Mouse (Mus musculus) neural tube, embryonic 13.5 days (tissue): ENCODE data around the gene Thada. TPM values are rescaled to one million over a fixed set of nuclear protein-coding genes. Genes with fewer than 3 reads are reported as not detected.
"Not testable (repeated sequence)": the region's sequence is repeated elsewhere in the genome, so short reads cannot be mapped to it uniquely, and the experiment has no call there.

Experiments
- ATAC-seq: fragments of 200-750 bp; cut with Nextera tagmentation; 2 replicates; pipeline ENCODE4 v1.8.0; 2017; ENCODE audit warnings: low read depth, mild to moderate bottlenecking, moderate TSS enrichment, moderate library complexity
- H3K27ac ChIP-seq: fragments of 300-500 bp; sonication (generic); replicated peaks from 2 replicates; pipeline ENCODE4 v1.5.1; 2015; ENCODE audit warnings: moderate library complexity, mild to moderate bottlenecking, inconsistent platforms
- H3K27me3 ChIP-seq: fragments of 300-500 bp; sonication (generic); 2 replicates; pipeline ENCODE4 v1.6.1; 2015; ENCODE audit warnings: mild to moderate bottlenecking, inconsistent platforms
- H3K36me3 ChIP-seq: fragments of 300-500 bp; sonication (generic); 2 replicates; pipeline ENCODE4 v1.6.1; 2015; ENCODE audit warnings: mild to moderate bottlenecking, inconsistent platforms
- H3K4me1 ChIP-seq: fragments of 300-500 bp; sonication (generic); replicated peaks from 2 replicates; pipeline ENCODE4 v1.6.1; 2015; ENCODE audit warnings: inconsistent platforms
- H3K4me2 ChIP-seq: fragments of 300-500 bp; sonication (generic); 2 replicates; pipeline ENCODE4 v1.6.1; 2015; ENCODE audit warnings: inconsistent platforms, mild to moderate bottlenecking, moderate library complexity
- H3K4me3 ChIP-seq: fragments of 300-500 bp; sonication (generic); 2 replicates; pipeline ENCODE4 v1.5.1; 2015; ENCODE audit warnings: mild to moderate bottlenecking, inconsistent platforms
- H3K9ac ChIP-seq: fragments of 300-500 bp; sonication (generic); 2 replicates; pipeline ENCODE4 v1.6.1; 2015; ENCODE audit warnings: moderate library complexity, mild to moderate bottlenecking, inconsistent platforms
- H3K9me3 ChIP-seq: fragments of 300-500 bp; sonication (generic); 2 replicates; pipeline ENCODE4 v1.6.1; 2016; ENCODE audit warnings: inconsistent platforms
- WGBS: fragments of 180-500 bp; shearing (Covaris S2); methylation state at CpG from one replicate; pipeline ENCODE4 v1.1.7; 2015; 5-methylcytosine and 5-hydroxymethylcytosine counted together
- polyA plus RNA-seq: library from polyadenylated mRNA; unstranded; fragments of >200 nt; fragmentation: Nextera tagmentation; extraction: Ambion mirVana; gene quantifications from 2 replicates; pipeline ENCODE4 v1.2.1, GENCODE M21; 2015

Thada gene
- polyA plus RNA-seq, 1 experiment from 2014 or later, result 7.6 TPM

- Histone ChIP-seq H3K4me1 (no peaks in the 10 kb centered on the region), H3K27me3 (no peaks in the 10 kb centered on the region), H3K4me3 (no peak overlapping the region), H3K9me3 (no peaks in the 10 kb centered on the region), H3K36me3 (0 out of 2 replicates have a peak, but pooled peaks cover 5% of the 10 kb centered on the region), H3K9ac (no peak overlapping the region), H3K4me2 (no peak overlapping the region), H3K27ac (no peak overlapping the region)
- ATAC-seq, result no peak
- WGBS, result 95% methylated on average over 6 of the region's 6 CpGs
These were observed 168.0 kb downstream of the Thada start for GRCm38 (mm10) chr17:84297976-84298375.

GRCm38 (mm10) chr17:84293221-84293620, 172.8 kb downstream of the Thada start:
- Histone ChIP-seq H3K27ac (no peak overlapping the region), H3K9me3 (no peaks in the 10 kb centered on the region), H3K36me3 (0 out of 2 replicates have a peak, but pooled peaks cover 10% of the 10 kb centered on the region), H3K4me1 (no peaks in the 10 kb centered on the region), H3K9ac (no peak overlapping the region), H3K4me3 (no peak overlapping the region), H3K27me3 (no peaks in the 10 kb centered on the region), H3K4me2 (no peak overlapping the region)
- WGBS, result 81% methylated on average over 4 of the region's 4 CpGs
- no peak for ATAC-seq

DNA sequence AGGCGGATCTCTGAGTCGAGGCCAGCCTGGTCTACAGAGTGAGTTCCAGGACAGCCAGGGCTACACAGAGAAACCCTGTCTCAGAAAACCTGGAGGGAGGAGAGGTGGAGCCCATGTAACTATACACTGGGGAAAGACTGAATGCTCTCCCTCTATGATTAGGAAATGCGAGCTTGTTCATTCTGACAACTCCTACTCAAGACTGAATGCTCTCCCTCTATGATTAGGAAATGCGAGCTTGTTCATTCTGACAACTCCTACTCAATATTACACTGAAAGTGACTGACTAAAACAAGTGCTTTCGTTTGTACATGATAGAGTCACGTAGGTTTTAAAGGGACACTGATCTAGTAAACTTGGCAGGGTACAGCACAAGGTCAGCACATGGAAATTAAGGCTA, 174.8 kb downstream of the Thada start:
- not testable (repeated sequence) for H3K4me2 ChIP-seq, ATAC-seq, H3K36me3 ChIP-seq, H3K9me3 ChIP-seq, H3K27ac ChIP-seq, H3K4me1 ChIP-seq, H3K27me3 ChIP-seq, H3K9ac ChIP-seq, H3K4me3 ChIP-seq
- 93% methylated on average over 6 of the region's 6 CpGs for WGBS

- H3K27ac ChIP-seq, result no peak overlapping the region
- 91% methylated on average over 8 of the region's 8 CpGs for whole genome bisulfite sequencing
- no peak overlapping the region for H3K4me3 ChIP-seq
- no peaks in the 10 kb centered on the region for H3K4me1 ChIP-seq
- H3K9ac ChIP-seq, result no peak overlapping the region
- peaks cover 4% of the 10 kb centered on the region; the same call in 1 of the 2 replicates for H3K9me3 ChIP-seq
- no peak overlapping the region for H3K4me2 ChIP-seq
- ATAC-seq, result no peak
- 0 out of 2 replicates have a peak, but pooled peaks cover 4% of the 10 kb centered on the region for H3K36me3 ChIP-seq
- no peaks in the 10 kb centered on the region for H3K27me3 ChIP-seq
These were observed 178.2 kb downstream of the Thada start for GRCm38 (mm10) chr17:84287675-84288420.

DNA sequence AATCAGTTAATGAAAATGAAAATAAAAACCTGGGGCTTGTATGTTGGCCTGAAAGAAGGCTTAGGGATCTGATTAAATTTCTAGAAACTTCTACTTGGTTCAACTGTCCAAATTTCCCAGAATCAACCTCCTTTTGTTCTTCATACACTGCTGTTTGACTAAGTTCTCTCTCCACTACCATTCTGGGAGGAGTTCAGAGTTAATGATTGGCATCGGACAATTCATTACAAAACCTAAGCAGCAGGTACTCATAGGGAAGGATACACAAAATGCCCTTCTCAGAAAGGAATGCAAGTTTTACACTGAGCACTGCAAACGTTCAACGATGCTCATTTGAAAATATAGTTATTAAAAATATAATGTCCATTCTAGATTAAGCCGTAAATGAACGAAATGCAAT, 179.5 kb downstream of the Thada start:
- Histone ChIP-seq H3K4me1 (no peaks in the 10 kb centered on the region), H3K4me2 (no peak overlapping the region), H3K27ac (no peak overlapping the region), H3K27me3 (no peaks in the 10 kb centered on the region), H3K9ac (no peak overlapping the region), H3K9me3 (peaks cover 4% of the 10 kb centered on the region; the same call in 1 of the 2 replicates), H3K4me3 (no peak overlapping the region), H3K36me3 (0 out of 2 replicates have a peak, but pooled peaks cover 4% of the 10 kb centered on the region)
- ATAC-seq, result no peak
- 96% methylated on average over 5 of the region's 5 CpGs for WGBS

DNA sequence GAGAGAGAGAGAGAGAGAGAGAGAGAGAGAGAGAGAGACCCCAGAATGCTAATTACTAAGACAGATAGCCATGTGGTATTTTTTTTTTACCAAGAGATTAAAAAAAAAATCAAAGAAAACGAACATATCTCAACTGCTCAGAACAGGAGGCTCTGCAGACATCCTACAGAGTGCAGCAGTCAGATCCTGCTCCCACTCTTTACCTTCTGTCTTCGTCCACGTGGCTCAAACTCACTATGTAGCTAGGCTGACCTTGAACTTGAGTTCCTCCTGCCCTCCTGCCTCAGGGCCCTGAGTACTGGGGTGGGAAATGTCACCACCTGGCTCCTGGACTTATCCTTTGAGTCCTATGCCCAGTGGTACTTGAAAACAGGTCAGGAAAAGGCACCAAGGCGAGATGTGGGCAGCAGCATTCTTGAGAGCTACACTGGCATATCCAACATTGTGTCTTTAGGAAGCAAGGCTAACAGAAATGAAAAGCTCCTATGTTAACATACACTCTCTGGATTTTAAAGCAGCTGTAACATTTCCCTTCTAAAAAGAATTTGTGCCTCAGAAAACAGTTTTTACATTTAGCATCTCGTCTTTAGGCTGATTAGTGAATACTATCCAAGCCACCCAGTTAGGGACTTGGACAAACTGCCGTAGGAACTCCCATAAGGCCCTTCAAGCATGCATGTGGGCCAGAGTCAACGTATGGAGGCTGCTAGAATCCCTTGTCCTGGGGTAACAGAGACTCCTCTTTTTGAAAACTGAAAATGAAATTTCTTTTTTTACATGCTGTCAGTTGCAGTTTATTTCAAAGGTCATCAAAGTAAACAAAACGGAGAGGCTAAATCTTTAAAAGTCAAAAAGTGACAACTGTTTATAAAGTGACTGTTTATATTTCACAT, 183.4 kb downstream of the Thada start:
- H3K4me1 ChIP-seq, result 0 out of 2 replicates have a peak, but pooled peaks cover 3% of the 10 kb centered on the region
- H3K9me3 ChIP-seq, result peaks cover 4% of the 10 kb centered on the region; the same call in 1 of the 2 replicates
- H3K27me3 ChIP-seq, result no peaks in the 10 kb centered on the region
- 90% methylated on average over 8 of the region's 8 CpGs for WGBS
- no peak overlapping the region for H3K4me3 ChIP-seq
- no peak for ATAC-seq
- no peaks in the 10 kb centered on the region for H3K36me3 ChIP-seq
- no peak overlapping the region for H3K27ac ChIP-seq
- no peak overlapping the region for H3K9ac ChIP-seq
- no peak overlapping the region for H3K4me2 ChIP-seq

GRCm38 (mm10) chr17:84279001-84279400, 187.0 kb downstream of the Thada start:
- Histone ChIP-seq H3K9ac (no peak overlapping the region), H3K4me3 (no peak overlapping the region), H3K9me3 (no peaks in the 10 kb centered on the region), H3K27ac (no peak overlapping the region), H3K27me3 (no peaks in the 10 kb centered on the region), H3K4me2 (no peak overlapping the region), H3K4me1 (peaks cover 18% of the 10 kb centered on the region), H3K36me3 (no peaks in the 10 kb centered on the region)
- WGBS, result 81% methylated on average over 8 of the region's 8 CpGs
- no peak for ATAC-seq

DNA sequence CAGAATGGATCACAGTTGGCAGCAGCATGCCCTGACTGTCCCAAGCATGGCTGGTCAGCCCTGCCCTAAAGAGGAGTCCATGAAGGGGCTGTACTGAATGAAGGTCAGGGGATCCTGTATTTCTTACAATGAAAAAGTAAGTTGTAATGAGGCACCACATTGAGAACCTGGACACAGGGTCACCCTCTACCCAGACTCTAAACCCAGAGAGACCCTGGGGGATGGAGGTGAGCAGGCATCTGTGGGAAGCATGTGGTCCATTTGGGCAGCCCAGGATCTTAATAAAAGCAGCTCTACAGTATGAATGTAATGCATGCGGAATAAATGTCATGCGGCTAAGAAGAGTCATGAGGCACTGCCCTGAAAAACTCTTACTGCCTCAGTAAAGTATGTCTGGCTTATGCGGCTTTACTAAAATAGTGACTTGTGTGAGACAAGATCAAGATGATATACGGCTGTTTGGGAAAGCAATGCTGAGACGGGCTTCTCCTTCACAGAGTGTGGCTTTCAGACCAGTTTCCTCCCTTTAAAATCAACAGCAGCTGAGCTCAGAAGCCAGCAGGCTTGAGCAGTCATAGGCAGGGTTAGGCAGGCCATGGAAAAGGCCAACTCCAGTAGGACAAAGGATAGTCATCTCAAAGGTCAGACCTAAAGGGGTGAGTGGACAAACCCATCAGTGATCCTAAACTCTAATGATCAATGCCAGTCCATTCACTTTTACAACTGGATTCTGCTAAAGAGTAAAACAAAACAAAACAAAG, 187.6 kb downstream of the Thada start:
- Histone ChIP-seq H3K36me3 (no peaks in the 10 kb centered on the region), H3K27me3 (no peaks in the 10 kb centered on the region), H3K9me3 (no peaks in the 10 kb centered on the region), H3K4me1 (peaks cover 24% of the 10 kb centered on the region), H3K4me2 (no peak overlapping the region), H3K4me3 (no peak overlapping the region), H3K9ac (no peak overlapping the region), H3K27ac (no peak overlapping the region)
- no peak for ATAC-seq
- 61% methylated on average over 5 of the region's 5 CpGs for WGBS

DNA sequence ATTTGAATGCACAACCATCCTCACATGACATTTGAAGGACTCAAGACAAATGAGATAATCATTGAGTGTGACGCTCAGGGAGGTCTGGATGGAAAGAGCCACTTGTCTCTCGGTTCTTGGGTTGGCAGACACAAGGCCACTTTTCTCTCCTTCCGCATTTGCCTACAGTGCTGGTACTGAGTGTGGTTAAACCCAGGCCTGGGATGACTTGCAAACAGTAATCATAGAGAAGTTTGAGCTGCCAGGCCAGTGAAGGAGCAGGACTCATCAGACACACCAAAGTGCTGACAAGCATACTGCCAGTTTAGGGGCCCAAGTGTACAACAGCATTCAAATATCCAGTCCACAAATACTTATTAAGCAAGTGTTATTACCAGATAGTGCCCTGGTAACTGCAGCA, 191.0 kb downstream of the Thada start:
- Histone ChIP-seq H3K4me1 (peaks cover 28% of the 10 kb centered on the region), H3K27me3 (no peaks in the 10 kb centered on the region), H3K9ac (no peak overlapping the region), H3K27ac (peak overlapping the region; percentile 77; the same call in 1 of the 2 replicates), H3K4me3 (no peak overlapping the region), H3K9me3 (no peaks in the 10 kb centered on the region), H3K36me3 (no peaks in the 10 kb centered on the region), H3K4me2 (no peak overlapping the region)
- ATAC-seq, result no peak
- WGBS, result 86% methylated on average over 3 of the region's 3 CpGs

GRCm38 (mm10) chr17:84274163-84274562, 191.8 kb downstream of the Thada start:
- Histone ChIP-seq H3K27ac (peak overlapping the region; percentile 77), H3K9me3 (no peaks in the 10 kb centered on the region), H3K9ac (no peak overlapping the region), H3K4me2 (no peak overlapping the region), H3K4me3 (no peak overlapping the region), H3K4me1 (peaks cover 28% of the 10 kb centered on the region), H3K36me3 (no peaks in the 10 kb centered on the region), H3K27me3 (no peaks in the 10 kb centered on the region)
- 32% methylated on average over 6 of the region's 6 CpGs for WGBS
- peak; percentile 68; the same call in 1 of the 2 replicates for ATAC-seq

- H3K4me3 ChIP-seq, result no peak overlapping the region
- H3K9ac ChIP-seq, result no peak overlapping the region
- no peak for ATAC-seq
- no peaks in the 10 kb centered on the region for H3K36me3 ChIP-seq
- peaks cover 25% of the 10 kb centered on the region for H3K4me1 ChIP-seq
- H3K27me3 ChIP-seq, result no peaks in the 10 kb centered on the region
- no peak overlapping the region for H3K4me2 ChIP-seq
- no peak overlapping the region for H3K27ac ChIP-seq
- H3K9me3 ChIP-seq, result no peaks in the 10 kb centered on the region
- 73% methylated on average over 5 of the region's 5 CpGs for WGBS
These were observed 193.3 kb downstream of the Thada start for GRCm38 (mm10) chr17:84272557-84273261.
